Mouse (Mus musculus): ENCODE results near the gene Alg14. TPM values are rescaled to one million over a fixed set of nuclear protein-coding genes. Genes with fewer than 3 reads are reported as not detected.
A peak's percentile ranks its signal among the peaks of the same experiment; 100 is the strongest.

Gene Alg14
- polyA plus RNA-seq, 1 experiment from 2014 or later, result 39.2 TPM

DNA sequence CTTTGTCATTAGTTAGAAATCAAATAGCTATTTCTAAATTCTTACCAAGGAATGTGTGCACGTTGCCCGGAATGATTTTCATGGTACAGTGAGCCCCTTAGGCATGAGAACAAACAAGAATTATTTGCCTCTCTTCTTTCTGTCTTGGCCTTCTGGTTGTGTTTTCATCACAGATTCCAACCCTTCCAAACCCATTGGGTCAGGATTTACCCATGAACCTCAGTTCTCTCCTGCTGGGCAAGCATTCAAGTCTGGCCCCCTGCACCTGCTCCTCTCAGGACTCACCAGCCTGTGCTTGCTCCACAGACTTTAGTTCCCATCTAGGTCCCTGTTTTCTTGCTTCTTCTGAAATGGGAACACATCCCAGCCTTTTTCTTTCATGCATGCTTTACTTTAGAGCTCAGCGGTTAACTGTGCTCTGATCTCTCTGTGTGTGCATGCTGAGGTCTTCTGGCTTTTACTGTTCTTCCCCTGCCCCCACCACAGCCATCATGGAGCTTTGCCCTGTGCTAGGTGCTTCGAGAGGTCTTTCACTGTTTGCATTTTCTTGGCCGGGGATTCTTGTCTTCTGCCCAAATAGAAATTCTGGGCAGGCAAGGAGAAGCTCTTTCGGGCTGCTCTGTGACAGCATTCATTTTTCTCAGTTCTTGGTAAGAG is 44.8 kb downstream of the Alg14 start:
- no peaks in the 10 kb centered on the region for H3K9me3 ChIP-seq (replicated peaks; ENCODE audit: control insufficient read depth, low read length, poor library complexity, severe bottlenecking)
- H3K9ac ChIP-seq (ENCODE audit: low read depth, low read length), result no peak overlapping the region
- no peak overlapping the region for H3K4me3 ChIP-seq (ENCODE audit: low read depth, low read length)
- no peaks in the 10 kb centered on the region for H3K4me1 ChIP-seq (ENCODE audit: control insufficient read depth, insufficient read depth, low read length)
- no peak overlapping the region for H3K27ac ChIP-seq (ENCODE audit: low read length)
- no peaks in the 10 kb centered on the region for H3K36me3 ChIP-seq (ENCODE audit: control insufficient read depth, insufficient read depth, low read length)
- H3K27me3 ChIP-seq (ENCODE audit: control insufficient read depth, insufficient read depth, low read depth, low read length), result no peaks in the 10 kb centered on the region
- no peak for ATAC-seq
- WGBS, result 78% methylated on average over 6 of the region's 6 CpGs
- no peak overlapping the region for H3K4me2 ChIP-seq (ENCODE audit: low read length)

DNA sequence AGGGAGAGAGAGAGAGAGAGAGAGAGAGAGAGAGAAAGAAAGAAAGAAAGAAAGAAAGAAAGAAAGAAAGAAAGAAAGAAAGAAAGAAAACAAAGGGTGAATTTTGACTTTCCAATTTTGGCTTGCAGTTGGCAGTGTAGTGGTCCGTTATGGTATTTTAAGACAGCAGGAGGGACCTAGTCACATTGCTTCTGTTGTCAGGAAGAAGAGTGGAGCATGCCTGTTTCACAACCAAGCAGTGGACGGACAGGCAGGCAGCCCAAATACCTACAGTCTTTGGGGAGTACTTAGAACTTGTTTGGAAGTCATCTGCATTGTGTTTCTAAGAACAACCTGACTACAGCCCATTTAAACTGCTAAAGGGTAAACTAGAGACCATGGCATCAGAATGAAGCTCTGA is 47.1 kb downstream of the Alg14 start:
- ATAC-seq, result no peak
- Histone ChIP-seq H3K27me3 (ENCODE audit: control insufficient read depth, insufficient read depth, low read depth, low read length) (no peaks in the 10 kb centered on the region), H3K27ac (ENCODE audit: low read length) (no peak overlapping the region), H3K4me2 (ENCODE audit: low read length) (no peak overlapping the region), H3K4me1 (ENCODE audit: control insufficient read depth, insufficient read depth, low read length) (peaks cover under 1% of the 10 kb centered on the region; the same call in 1 of the 2 replicates), H3K9ac (ENCODE audit: low read depth, low read length) (no peak overlapping the region), H3K36me3 (ENCODE audit: control insufficient read depth, insufficient read depth, low read length) (no peaks in the 10 kb centered on the region), H3K4me3 (ENCODE audit: low read depth, low read length) (no peak overlapping the region), H3K9me3 (replicated peaks; ENCODE audit: control insufficient read depth, low read length, poor library complexity, severe bottlenecking) (no peaks in the 10 kb centered on the region)
- WGBS, result 49% methylated on average over 2 of the region's 2 CpGs

DNA sequence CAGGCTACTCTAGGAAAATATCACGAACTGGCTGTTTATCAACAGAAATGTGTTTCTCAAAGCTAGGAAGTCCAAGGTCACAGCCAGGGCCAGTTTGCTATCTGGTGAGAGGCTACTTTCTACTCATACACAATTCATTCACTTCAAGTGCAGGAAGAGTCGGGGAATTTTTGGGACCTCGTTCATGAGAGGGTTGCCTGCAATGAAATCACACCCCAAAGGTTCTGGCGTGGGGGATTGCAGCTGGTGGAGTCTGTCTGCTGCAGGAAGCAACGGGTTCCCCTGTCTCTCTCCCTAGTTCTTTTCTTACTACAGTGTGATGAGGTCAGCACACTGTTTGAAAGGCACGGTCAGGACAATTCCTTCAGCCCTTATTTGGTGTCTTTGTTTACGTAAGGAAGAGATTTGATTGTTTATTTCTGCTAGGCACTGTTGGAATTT is 48.8 kb downstream of the Alg14 start:
- 62% methylated on average over 7 of the region's 7 CpGs for WGBS
- H3K4me3 ChIP-seq (ENCODE audit: low read depth, low read length), result no peak overlapping the region

DNA sequence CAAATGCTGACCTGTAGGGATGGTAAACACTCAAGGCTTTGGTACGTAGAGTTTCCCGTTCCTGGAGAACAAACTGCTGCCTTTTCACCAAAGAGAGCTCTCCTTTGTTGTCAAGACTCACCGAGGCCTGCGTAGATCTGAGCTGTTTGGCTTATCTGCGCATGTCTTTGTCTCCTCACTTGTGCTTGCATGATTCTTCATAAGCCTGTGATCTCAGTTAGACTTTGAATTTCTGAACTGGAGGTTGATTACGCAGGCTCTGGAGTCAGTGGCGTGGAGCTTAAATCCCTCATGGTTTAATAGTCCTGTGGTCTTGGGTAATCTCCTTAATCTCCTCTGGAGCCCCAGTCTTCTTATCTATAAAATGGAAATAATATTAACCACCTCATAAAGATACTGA is 51.7 kb downstream of the Alg14 start:
- Histone ChIP-seq H3K27me3 (ENCODE audit: control insufficient read depth, insufficient read depth, low read depth, low read length) (no peaks in the 10 kb centered on the region), H3K36me3 (ENCODE audit: control insufficient read depth, insufficient read depth, low read length) (no peaks in the 10 kb centered on the region), H3K4me3 (ENCODE audit: low read depth, low read length) (no peak overlapping the region), H3K4me2 (ENCODE audit: low read length) (no peak overlapping the region), H3K4me1 (ENCODE audit: control insufficient read depth, insufficient read depth, low read length) (peaks cover 4% of the 10 kb centered on the region), H3K27ac (ENCODE audit: low read length) (no peak overlapping the region), H3K9ac (ENCODE audit: low read depth, low read length) (no peak overlapping the region), H3K9me3 (replicated peaks; ENCODE audit: control insufficient read depth, low read length, poor library complexity, severe bottlenecking) (no peaks in the 10 kb centered on the region)
- ATAC-seq, result no peak
- 43% methylated on average over 7 of the region's 7 CpGs for WGBS

More for the DNA sequence above, 48.8 kb downstream of the Alg14 start:
- Histone ChIP-seq H3K27me3 (ENCODE audit: control insufficient read depth, insufficient read depth, low read depth, low read length) (no peaks in the 10 kb centered on the region), H3K36me3 (ENCODE audit: control insufficient read depth, insufficient read depth, low read length) (no peaks in the 10 kb centered on the region), H3K4me1 (ENCODE audit: control insufficient read depth, insufficient read depth, low read length) (peaks cover 4% of the 10 kb centered on the region; the same call in 1 of the 2 replicates), H3K9ac (ENCODE audit: low read depth, low read length) (no peak overlapping the region), H3K27ac (ENCODE audit: low read length) (no peak overlapping the region), H3K4me2 (ENCODE audit: low read length) (no peak overlapping the region), H3K9me3 (replicated peaks; ENCODE audit: control insufficient read depth, low read length, poor library complexity, severe bottlenecking) (no peaks in the 10 kb centered on the region)
- ATAC-seq, result no peak

DNA sequence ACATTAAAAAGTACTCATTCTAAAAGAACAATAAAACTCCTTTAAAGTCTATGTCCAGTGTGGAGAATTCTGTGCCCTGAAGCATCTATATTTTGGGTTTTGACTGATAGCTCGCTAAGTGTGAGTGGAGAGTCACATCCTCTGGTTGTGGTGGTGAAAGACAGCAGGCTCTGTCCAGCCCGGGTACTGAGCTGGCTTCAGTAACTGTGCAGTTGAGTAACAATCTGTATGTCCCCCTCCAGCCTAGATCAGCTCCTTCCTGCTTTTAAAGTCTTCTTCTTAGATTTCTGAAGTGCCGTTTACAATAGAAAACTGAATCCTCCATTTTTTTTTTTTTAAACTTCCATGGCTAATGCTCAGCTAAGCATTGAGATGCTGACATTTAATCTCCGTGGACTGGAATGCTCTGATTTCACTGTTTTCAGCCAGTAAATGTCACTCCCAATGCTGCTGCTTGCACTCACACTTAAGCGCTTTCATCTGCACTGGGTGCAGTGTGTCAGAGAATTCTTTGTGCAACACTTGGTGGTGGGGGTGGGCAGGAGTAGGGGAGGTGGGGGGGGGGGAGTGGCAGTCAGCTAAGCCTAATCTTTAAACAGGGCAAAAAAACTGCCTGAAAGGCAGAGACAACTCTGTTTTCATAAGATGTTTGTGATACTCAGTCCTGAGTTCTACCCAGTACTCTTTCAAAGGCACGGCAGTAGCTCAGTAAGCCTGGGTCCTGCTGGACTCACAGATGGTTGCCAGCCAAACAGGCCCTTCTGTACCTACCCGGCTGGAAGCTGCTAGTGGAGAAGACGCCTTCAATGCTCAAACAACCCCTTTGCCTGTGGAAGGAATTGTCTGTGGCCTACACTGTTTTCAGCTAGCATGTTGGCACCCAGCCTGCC is 52.7 kb downstream of the Alg14 start:
- Histone ChIP-seq H3K9ac (ENCODE audit: low read depth, low read length) (no peak overlapping the region), H3K4me2 (ENCODE audit: low read length) (no peak overlapping the region), H3K27me3 (ENCODE audit: control insufficient read depth, insufficient read depth, low read depth, low read length) (no peaks in the 10 kb centered on the region), H3K9me3 (replicated peaks; ENCODE audit: control insufficient read depth, low read length, poor library complexity, severe bottlenecking) (no peaks in the 10 kb centered on the region), H3K27ac (ENCODE audit: low read length) (0 out of 2 replicates have a peak overlapping the region, but pooled peaks have one; percentile 5), H3K36me3 (ENCODE audit: control insufficient read depth, insufficient read depth, low read length) (no peaks in the 10 kb centered on the region), H3K4me1 (ENCODE audit: control insufficient read depth, insufficient read depth, low read length) (peaks cover 15% of the 10 kb centered on the region), H3K4me3 (ENCODE audit: low read depth, low read length) (no peak overlapping the region)
- WGBS, result 16% methylated on average over 8 of the region's 8 CpGs
- 0 out of 2 replicates have a peak, but pooled peaks have one; percentile 29 for ATAC-seq

DNA sequence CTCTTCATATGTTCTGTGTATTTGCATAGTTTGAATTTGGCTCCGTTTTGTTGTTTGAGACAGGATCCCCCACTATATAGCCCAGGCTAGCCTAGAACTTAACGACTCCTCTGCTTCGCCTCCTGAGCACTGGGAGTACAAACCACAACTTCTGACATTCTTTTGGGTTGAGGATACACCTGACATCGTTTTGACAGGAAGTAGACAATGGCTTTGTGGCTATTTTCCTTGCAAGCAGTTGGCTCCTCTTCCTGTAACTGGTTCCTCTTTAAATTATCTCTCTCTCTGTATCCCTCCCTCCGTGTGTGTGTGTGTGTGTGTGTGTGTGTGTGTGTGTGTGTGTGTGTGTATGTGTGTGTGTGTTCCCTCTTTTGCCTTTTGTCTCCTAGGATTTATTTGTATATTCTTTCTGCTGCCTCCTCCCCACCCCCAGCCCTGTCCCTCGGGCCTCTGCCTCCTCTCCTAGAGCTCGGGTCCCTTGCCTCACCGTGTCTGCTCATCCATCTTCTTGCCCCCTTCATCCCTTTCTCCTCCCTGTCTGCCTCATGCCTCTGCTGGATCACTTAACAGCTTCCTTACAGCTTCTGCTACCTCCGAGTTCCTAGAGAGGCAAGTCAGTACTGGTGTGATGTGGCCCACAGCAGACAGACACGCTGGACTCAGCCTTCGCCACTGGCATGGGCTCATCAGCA is 53.5 kb downstream of the Alg14 start:
- no peak overlapping the region for H3K4me2 ChIP-seq (ENCODE audit: low read length)
- ATAC-seq, result no peak
- WGBS, result 50% methylated on average over 11 of the region's 11 CpGs
- H3K27me3 ChIP-seq (ENCODE audit: control insufficient read depth, insufficient read depth, low read depth, low read length), result no peaks in the 10 kb centered on the region
- H3K4me3 ChIP-seq (ENCODE audit: low read depth, low read length), result no peak overlapping the region
- peaks cover 23% of the 10 kb centered on the region for H3K4me1 ChIP-seq (ENCODE audit: control insufficient read depth, insufficient read depth, low read length)
- no peaks in the 10 kb centered on the region for H3K9me3 ChIP-seq (replicated peaks; ENCODE audit: control insufficient read depth, low read length, poor library complexity, severe bottlenecking)
- no peaks in the 10 kb centered on the region for H3K36me3 ChIP-seq (ENCODE audit: control insufficient read depth, insufficient read depth, low read length)
- no peak overlapping the region for H3K9ac ChIP-seq (ENCODE audit: low read depth, low read length)
- no peak overlapping the region for H3K27ac ChIP-seq (ENCODE audit: low read length)

DNA sequence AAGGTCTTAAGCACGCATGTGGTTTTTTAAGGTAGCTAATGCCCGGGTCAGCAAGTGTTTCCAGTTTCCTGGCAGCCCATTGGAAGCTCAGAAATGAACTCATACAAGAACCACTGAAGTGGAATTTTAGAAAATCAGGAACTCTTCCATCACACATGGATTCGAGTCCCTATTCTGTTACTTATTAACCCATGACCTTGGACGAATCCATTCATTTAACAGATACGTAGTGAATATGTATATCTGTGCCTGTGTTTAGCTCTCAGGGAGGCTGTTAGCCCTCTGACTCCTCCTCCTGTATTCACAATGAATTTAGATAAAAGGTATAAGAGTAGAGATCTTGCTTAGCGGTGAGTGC is 54.0 kb downstream of the Alg14 start:
- H3K4me3 ChIP-seq (ENCODE audit: low read depth, low read length), result no peak overlapping the region
- peaks cover 24% of the 10 kb centered on the region for H3K4me1 ChIP-seq (ENCODE audit: control insufficient read depth, insufficient read depth, low read length)
- WGBS, result 55% methylated on average over 6 of the region's 6 CpGs
- H3K36me3 ChIP-seq (ENCODE audit: control insufficient read depth, insufficient read depth, low read length), result no peaks in the 10 kb centered on the region
- no peak overlapping the region for H3K4me2 ChIP-seq (ENCODE audit: low read length)
- no peak overlapping the region for H3K27ac ChIP-seq (ENCODE audit: low read length)
- ATAC-seq, result no peak
- H3K9me3 ChIP-seq (replicated peaks; ENCODE audit: control insufficient read depth, low read length, poor library complexity, severe bottlenecking), result no peaks in the 10 kb centered on the region
- no peak overlapping the region for H3K9ac ChIP-seq (ENCODE audit: low read depth, low read length)
- H3K27me3 ChIP-seq (ENCODE audit: control insufficient read depth, insufficient read depth, low read depth, low read length), result no peaks in the 10 kb centered on the region

DNA sequence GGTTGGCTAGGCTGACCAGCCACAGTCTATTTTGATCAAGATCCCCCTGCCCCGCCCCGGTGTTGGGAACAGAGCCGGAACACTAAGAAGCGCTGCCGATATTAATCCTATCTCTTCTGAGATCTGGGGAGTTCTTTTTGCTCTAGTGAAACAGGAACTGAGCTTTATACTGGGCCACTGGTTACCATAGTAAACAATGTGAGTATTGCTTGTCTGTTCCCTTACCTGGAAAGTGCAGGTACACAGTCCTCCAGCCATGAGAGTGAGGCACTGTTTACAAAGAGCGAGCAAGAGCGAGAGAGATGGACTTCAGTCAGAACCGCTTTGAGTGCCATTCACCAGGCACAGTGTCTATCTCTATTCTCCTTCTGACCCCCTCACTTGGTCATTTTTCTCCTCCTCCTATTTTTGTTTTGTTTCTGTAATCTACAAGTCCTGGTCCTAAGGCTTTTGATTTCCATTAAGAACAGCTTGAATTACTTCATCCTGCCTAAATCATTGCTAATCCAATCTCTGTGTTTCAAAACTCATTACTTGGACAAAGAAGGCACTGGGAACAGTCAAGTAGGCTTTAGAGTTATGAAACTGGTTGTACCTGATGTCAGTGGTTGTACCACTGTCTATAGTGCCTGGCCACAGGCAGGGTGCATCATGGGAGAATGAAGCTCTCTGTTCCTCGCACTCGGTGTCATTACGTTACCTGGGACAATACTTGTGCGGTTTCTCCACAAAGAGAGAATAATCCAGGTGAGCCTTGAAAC is 55.1 kb downstream of the Alg14 start:
- ATAC-seq, result no peak
- Histone ChIP-seq H3K9me3 (replicated peaks; ENCODE audit: control insufficient read depth, low read length, poor library complexity, severe bottlenecking) (no peaks in the 10 kb centered on the region), H3K4me3 (ENCODE audit: low read depth, low read length) (no peak overlapping the region), H3K4me1 (ENCODE audit: control insufficient read depth, insufficient read depth, low read length) (peaks cover 24% of the 10 kb centered on the region), H3K9ac (ENCODE audit: low read depth, low read length) (no peak overlapping the region), H3K36me3 (ENCODE audit: control insufficient read depth, insufficient read depth, low read length) (no peaks in the 10 kb centered on the region), H3K4me2 (ENCODE audit: low read length) (no peak overlapping the region), H3K27me3 (ENCODE audit: control insufficient read depth, insufficient read depth, low read depth, low read length) (no peaks in the 10 kb centered on the region), H3K27ac (ENCODE audit: low read length) (no peak overlapping the region)
- WGBS, result 86% methylated on average over 12 of the region's 12 CpGs
